Mouse (Mus musculus): ENCODE results near the gene Gm42957. TPM values are rescaled to one million over a fixed set of nuclear protein-coding genes. Genes with fewer than 3 reads are reported as not detected.

The Gm42957 gene
- polyA plus RNA-seq, 1 experiment from 2014 or later = not detected

- H3K4me3 ChIP-seq (ENCODE audit: low read depth, low read length) = peak within 1 kb of the TSS; percentile 68
- peak within 1 kb of the TSS; percentile 71 for H3K9ac ChIP-seq (replicated peaks; ENCODE audit: low read length)
- peak within 1 kb of the TSS; percentile 8; the same call in 1 of the 2 replicates for H3K27ac ChIP-seq (replicated peaks; ENCODE audit: low read depth, low read length)
- H3K27me3 ChIP-seq (ENCODE audit: control insufficient read depth, insufficient read depth, low read length) = no peaks in the 10 kb centered on the region
- no peaks in the 10 kb centered on the region for H3K36me3 ChIP-seq (replicated peaks; ENCODE audit: control insufficient read depth, insufficient read depth, low read depth, low read length)
- ATAC-seq (replicated peaks; ENCODE audit: insufficient number of reproducible peaks, low FRiP score, low TSS enrichment, low read depth) (peak; percentile 92), DNase-seq (ENCODE audit: low spot score) (peak; percentile 100)
- 1% methylated on average over 48 of the region's 48 CpGs for WGBS
- peak within 1 kb of the TSS; percentile 71 for H3K4me2 ChIP-seq (ENCODE audit: low read depth, low read length)
- H3K4me1 ChIP-seq (ENCODE audit: control insufficient read depth, insufficient read depth, low read length) = no peaks in the 10 kb centered on the region
- no peaks in the 10 kb centered on the region for H3K9me3 ChIP-seq (replicated peaks; ENCODE audit: control insufficient read depth, low read length)
Measured at GRCm38 (mm10) chr3:96629729-96630600, 5.3 kb upstream of the Gm42957 start, which contains the start of gene Rbm8a. Gene Rbm8a (plus strand): TSS chr3:96629933.

GRCm38 (mm10) chr3:96632058-96632457 lies 3.2 kb upstream of the Gm42957 start:
- no peak overlapping the region for H3K4me2 ChIP-seq (ENCODE audit: low read depth, low read length)
- no peaks in the 10 kb centered on the region for H3K4me1 ChIP-seq (ENCODE audit: control insufficient read depth, insufficient read depth, low read length)
- H3K27me3 ChIP-seq (ENCODE audit: control insufficient read depth, insufficient read depth, low read length) = no peaks in the 10 kb centered on the region
- ATAC-seq (replicated peaks; ENCODE audit: insufficient number of reproducible peaks, low FRiP score, low TSS enrichment, low read depth) (no peak), DNase-seq (ENCODE audit: low spot score) (no peak)
- H3K36me3 ChIP-seq (replicated peaks; ENCODE audit: control insufficient read depth, insufficient read depth, low read depth, low read length) = no peaks in the 10 kb centered on the region
- H3K9ac ChIP-seq (replicated peaks; ENCODE audit: low read length) = no peak overlapping the region
- H3K9me3 ChIP-seq (replicated peaks; ENCODE audit: control insufficient read depth, low read length) = no peaks in the 10 kb centered on the region
- no peak overlapping the region for H3K4me3 ChIP-seq (ENCODE audit: low read depth, low read length)
- H3K27ac ChIP-seq (replicated peaks; ENCODE audit: low read depth, low read length) = no peak overlapping the region

DNA sequence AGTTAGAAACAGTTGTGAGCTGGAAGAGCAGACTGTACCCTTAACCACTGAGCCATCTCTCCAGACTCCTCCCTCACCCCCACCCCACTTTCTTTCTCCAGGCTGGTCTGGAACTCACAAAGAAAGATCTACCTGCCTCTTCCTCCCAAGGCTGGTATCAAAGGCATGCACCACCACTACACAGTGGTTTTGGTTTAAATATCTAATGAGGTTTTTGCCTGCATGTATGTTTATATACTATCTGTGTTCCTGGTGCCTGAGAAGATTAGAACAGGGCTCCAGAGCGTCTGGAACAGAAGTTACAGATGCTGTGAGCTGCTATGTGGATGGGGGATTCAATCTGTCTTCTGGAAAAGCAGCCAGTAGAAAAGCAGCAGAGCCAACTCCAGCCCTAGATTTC lies 1.3 kb upstream of the Gm42957 start:
- no peak overlapping the region for H3K4me3 ChIP-seq (ENCODE audit: low read depth, low read length)
- H3K4me1 ChIP-seq (ENCODE audit: control insufficient read depth, insufficient read depth, low read length) = no peaks in the 10 kb centered on the region
- no peak overlapping the region for H3K4me2 ChIP-seq (ENCODE audit: low read depth, low read length)
- no peak overlapping the region for H3K9ac ChIP-seq (replicated peaks; ENCODE audit: low read length)
- no peak for ATAC-seq (replicated peaks; ENCODE audit: insufficient number of reproducible peaks, low FRiP score, low TSS enrichment, low read depth)
- no peaks in the 10 kb centered on the region for H3K9me3 ChIP-seq (replicated peaks; ENCODE audit: control insufficient read depth, low read length)
- H3K36me3 ChIP-seq (replicated peaks; ENCODE audit: control insufficient read depth, insufficient read depth, low read depth, low read length) = peaks cover 3% of the 10 kb centered on the region
- H3K27me3 ChIP-seq (ENCODE audit: control insufficient read depth, insufficient read depth, low read length) = no peaks in the 10 kb centered on the region
- no peak for DNase-seq (ENCODE audit: low spot score)
- H3K27ac ChIP-seq (replicated peaks; ENCODE audit: low read depth, low read length) = no peak overlapping the region
- 76% methylated on average over 1 of the region's 1 CpGs for WGBS

GRCm38 (mm10) chr3:96635906-96636305 lies 632 bp downstream of the Gm42957 start:
- peak overlapping the region; percentile 93 for H3K4me3 ChIP-seq (ENCODE audit: low read depth, low read length)
- H3K27ac ChIP-seq (replicated peaks; ENCODE audit: low read depth, low read length) = peak overlapping the region; percentile 43
- 13% methylated on average over 15 of the region's 15 CpGs for WGBS
- H3K9me3 ChIP-seq (replicated peaks; ENCODE audit: control insufficient read depth, low read length) = no peaks in the 10 kb centered on the region
- H3K36me3 ChIP-seq (replicated peaks; ENCODE audit: control insufficient read depth, insufficient read depth, low read depth, low read length) = peaks cover 4% of the 10 kb centered on the region
- DNase-seq (ENCODE audit: low spot score) = peak; percentile 5
- H3K4me2 ChIP-seq (ENCODE audit: low read depth, low read length) = peak overlapping the region; percentile 81
- no peaks in the 10 kb centered on the region for H3K27me3 ChIP-seq (ENCODE audit: control insufficient read depth, insufficient read depth, low read length)
- ATAC-seq (replicated peaks; ENCODE audit: insufficient number of reproducible peaks, low FRiP score, low TSS enrichment, low read depth) = no peak
- H3K4me1 ChIP-seq (ENCODE audit: control insufficient read depth, insufficient read depth, low read length) = no peaks in the 10 kb centered on the region
- peak overlapping the region; percentile 96 for H3K9ac ChIP-seq (replicated peaks; ENCODE audit: low read length)

GRCm38 (mm10) chr3:96636448-96636847 lies 1.2 kb downstream of the Gm42957 start:
- peak overlapping the region; percentile 93; the same call in 1 of the 2 replicates for H3K4me3 ChIP-seq (ENCODE audit: low read depth, low read length)
- no peak for ATAC-seq (replicated peaks; ENCODE audit: insufficient number of reproducible peaks, low FRiP score, low TSS enrichment, low read depth)
- H3K27me3 ChIP-seq (ENCODE audit: control insufficient read depth, insufficient read depth, low read length) = no peaks in the 10 kb centered on the region
- peaks cover 4% of the 10 kb centered on the region for H3K36me3 ChIP-seq (replicated peaks; ENCODE audit: control insufficient read depth, insufficient read depth, low read depth, low read length)
- H3K9ac ChIP-seq (replicated peaks; ENCODE audit: low read length) = peak overlapping the region; percentile 14; the same call in 1 of the 2 replicates
- no peak overlapping the region for H3K27ac ChIP-seq (replicated peaks; ENCODE audit: low read depth, low read length)
- no peaks in the 10 kb centered on the region for H3K9me3 ChIP-seq (replicated peaks; ENCODE audit: control insufficient read depth, low read length)
- no peaks in the 10 kb centered on the region for H3K4me1 ChIP-seq (ENCODE audit: control insufficient read depth, insufficient read depth, low read length)
- H3K4me2 ChIP-seq (ENCODE audit: low read depth, low read length) = peak overlapping the region; percentile 81
- WGBS = 57% methylated on average over 11 of the region's 11 CpGs
- DNase-seq (ENCODE audit: low spot score) = no peak

- WGBS = 77% methylated on average over 1 of the region's 1 CpGs
- Histone ChIP-seq H3K27ac (replicated peaks; ENCODE audit: low read depth, low read length) (no peak overlapping the region), H3K9me3 (replicated peaks; ENCODE audit: control insufficient read depth, low read length) (no peaks in the 10 kb centered on the region), H3K4me3 (ENCODE audit: low read depth, low read length) (no peak overlapping the region), H3K36me3 (replicated peaks; ENCODE audit: control insufficient read depth, insufficient read depth, low read depth, low read length) (peaks cover 6% of the 10 kb centered on the region), H3K4me1 (ENCODE audit: control insufficient read depth, insufficient read depth, low read length) (no peaks in the 10 kb centered on the region), H3K4me2 (ENCODE audit: low read depth, low read length) (no peak overlapping the region), H3K9ac (replicated peaks; ENCODE audit: low read length) (no peak overlapping the region), H3K27me3 (ENCODE audit: control insufficient read depth, insufficient read depth, low read length) (no peaks in the 10 kb centered on the region)
- DNase-seq (ENCODE audit: low spot score) = peak; percentile 67
- ATAC-seq (replicated peaks; ENCODE audit: insufficient number of reproducible peaks, low FRiP score, low TSS enrichment, low read depth) = no peak
Measured at GRCm38 (mm10) chr3:96639219-96639618, 3.9 kb downstream of the Gm42957 start.

DNA sequence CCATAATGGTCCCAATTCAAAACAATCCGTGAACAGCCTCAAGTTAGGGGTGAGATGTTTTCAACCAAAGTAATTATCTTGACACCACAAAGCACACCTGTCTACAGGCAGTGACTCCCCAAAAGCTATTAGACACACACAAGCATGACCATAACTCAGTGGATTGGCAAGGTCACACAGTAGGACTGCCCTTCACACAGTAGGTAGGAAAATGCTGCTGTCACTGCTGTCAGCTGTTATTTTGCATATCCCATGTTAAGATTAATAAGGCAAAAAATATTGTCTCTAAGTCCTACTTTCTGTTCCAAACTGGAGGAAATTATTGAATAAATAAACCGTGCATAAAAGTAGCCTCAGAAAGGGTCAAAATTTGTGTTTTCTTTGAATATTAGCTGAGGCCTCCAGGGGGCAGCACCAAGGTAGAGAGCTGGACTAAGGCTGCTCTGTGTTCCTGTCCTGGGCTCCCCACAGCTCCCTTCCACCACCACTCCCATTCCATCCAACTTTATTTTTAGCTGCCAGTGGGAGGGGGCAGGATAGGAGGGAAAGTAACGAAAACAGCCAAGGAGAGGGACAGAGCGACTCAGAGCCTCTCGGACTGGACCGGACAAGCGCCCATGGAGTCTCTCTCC lies 9.9 kb downstream of the Gm42957 start, which contains the start of gene Itga10:
TSS of gene Itga10 (plus strand) at position 567 of the 632 bp plus-strand sequence.
- Histone ChIP-seq H3K9ac (replicated peaks; ENCODE audit: low read length) (no peak within 1 kb of the TSS), H3K27ac (replicated peaks; ENCODE audit: low read depth, low read length) (no peak within 1 kb of the TSS), H3K4me2 (ENCODE audit: low read depth, low read length) (no peak within 1 kb of the TSS), H3K27me3 (ENCODE audit: control insufficient read depth, insufficient read depth, low read length) (no peaks in the 10 kb centered on the region), H3K9me3 (replicated peaks; ENCODE audit: control insufficient read depth, low read length) (no peaks in the 10 kb centered on the region), H3K4me1 (ENCODE audit: control insufficient read depth, insufficient read depth, low read length) (no peaks in the 10 kb centered on the region), H3K36me3 (replicated peaks; ENCODE audit: control insufficient read depth, insufficient read depth, low read depth, low read length) (peaks cover 3% of the 10 kb centered on the region), H3K4me3 (ENCODE audit: low read depth, low read length) (no peak within 1 kb of the TSS)
- ATAC-seq (replicated peaks; ENCODE audit: insufficient number of reproducible peaks, low FRiP score, low TSS enrichment, low read depth) = no peak
- 72% methylated on average over 7 of the region's 7 CpGs for WGBS
- peak; percentile 68 for DNase-seq (ENCODE audit: low spot score)

GRCm38 (mm10) chr3:96647365-96647764 lies 12.1 kb downstream of the Gm42957 start:
- ATAC-seq (replicated peaks; ENCODE audit: insufficient number of reproducible peaks, low FRiP score, low TSS enrichment, low read depth) (no peak), DNase-seq (ENCODE audit: low spot score) (no peak)
- H3K36me3 ChIP-seq (replicated peaks; ENCODE audit: control insufficient read depth, insufficient read depth, low read depth, low read length) = peaks cover 3% of the 10 kb centered on the region
- H3K4me3 ChIP-seq (ENCODE audit: low read depth, low read length) = no peak overlapping the region
- H3K4me2 ChIP-seq (ENCODE audit: low read depth, low read length) = no peak overlapping the region
- no peaks in the 10 kb centered on the region for H3K9me3 ChIP-seq (replicated peaks; ENCODE audit: control insufficient read depth, low read length)
- no peaks in the 10 kb centered on the region for H3K4me1 ChIP-seq (ENCODE audit: control insufficient read depth, insufficient read depth, low read length)
- H3K27me3 ChIP-seq (ENCODE audit: control insufficient read depth, insufficient read depth, low read length) = no peaks in the 10 kb centered on the region
- no peak overlapping the region for H3K27ac ChIP-seq (replicated peaks; ENCODE audit: low read depth, low read length)
- H3K9ac ChIP-seq (replicated peaks; ENCODE audit: low read length) = no peak overlapping the region
- WGBS = 69% methylated on average over 3 of the region's 3 CpGs
